ENCODE assay signal across 13 mouse cellular contexts in genomic region chr7:64042978-64043377, GRCm38 (mm10).
A peak's percentile ranks its signal among the peaks of the same experiment; 100 is the strongest.
DNase-seq lines count a peak whose midpoint lies in the region; ATAC-seq and TF ChIP-seq lines count a peak whose summit lies in the region.
"Had no signal": no experiment of that assay in that cellular context is flagged by ENCODE, and none has a peak within 500 bp of the region (broad histone marks: within the 10 kb centered on the region; RNA-seq: fewer than 3 reads in every experiment).

No protein-coding gene starts in this region.

- H3K36me3 ChIP-seq in heart, embryonic 10.5 days, result no peaks in the 10 kb centered on the region
- no peaks in the 10 kb centered on the region for H3K36me3 ChIP-seq in embryonic facial prominence, embryonic 14.5 days (ENCODE audit: control insufficient read depth, insufficient read depth, low read length)
- no peaks in the 10 kb centered on the region for H3K36me3 ChIP-seq in lung, postnatal 0 days (ENCODE audit: insufficient read depth, low read length)
- H3K36me3 ChIP-seq: embryonic facial prominence, embryonic 12.5 days; heart, embryonic 15.5 days had no signal

- no peaks in the 10 kb centered on the region for H3K27me3 ChIP-seq in heart, embryonic 10.5 days (ENCODE audit: insufficient read depth, poor library complexity, severe bottlenecking)
- no peaks in the 10 kb centered on the region for H3K27me3 ChIP-seq in embryonic facial prominence, embryonic 14.5 days (replicated peaks; ENCODE audit: control insufficient read depth, insufficient read depth, low read length)
- H3K27me3 ChIP-seq in lung, postnatal 0 days (replicated peaks; ENCODE audit: insufficient read depth, low read length), result no peaks in the 10 kb centered on the region
- H3K27me3 ChIP-seq: embryonic facial prominence, embryonic 12.5 days; heart, embryonic 15.5 days had no signal

- peak; percentile 51; the same call in 1 of the 2 replicates for ATAC-seq in embryonic facial prominence, embryonic 14.5 days (ENCODE audit: low read depth)
- ATAC-seq in lung, postnatal 0 days, result no peak

- DNase-seq in heart, embryonic 10.5 days (ENCODE audit: low spot score), result no peak
- DNase-seq in heart, postnatal 4 days, result no peak
- DNase-seq in 416B (ENCODE audit: low read depth), result peak; percentile 36
- no peak for DNase-seq in embryonic facial prominence, embryonic 14.5 days (ENCODE audit: low spot score)
- DNase-seq in natural killer cell, adult 2 months (ENCODE audit: low spot score in 2 of 2), result peak; percentile 62 to 68
- no peak for DNase-seq in adrenal gland, adult 18-20 months (ENCODE audit: low spot score in 2 of 2)
- no peak for DNase-seq in lung, postnatal 0 days (ENCODE audit: low spot score)
- no peak for DNase-seq in layer of hippocampus, adult 8-10 months (ENCODE audit: low spot score in 2 of 2)
- DNase-seq: kidney, adult 9 months; lung, postnatal 10 days; right cerebral cortex, adult 18-20 months had no signal

- H3K4me2 ChIP-seq in embryonic facial prominence, embryonic 14.5 days (ENCODE audit: low read depth, low read length), result no peak overlapping the region
- no peak overlapping the region for H3K4me2 ChIP-seq in lung, postnatal 0 days (replicated peaks; ENCODE audit: low read depth, low read length)
- H3K4me2 ChIP-seq: embryonic facial prominence, embryonic 12.5 days; heart, embryonic 15.5 days had no signal

- no peak for TF ChIP-seq CTCF in lung, postnatal 0 days (IDR thresholded peaks at IDR 0.05)

- H3K4me1 ChIP-seq in heart, embryonic 10.5 days, result peaks cover 43% of the 10 kb centered on the region
- H3K4me1 ChIP-seq in embryonic facial prominence, embryonic 14.5 days (ENCODE audit: control insufficient read depth, insufficient read depth, low read length), result peaks cover 2% of the 10 kb centered on the region; the same call in 1 of the 2 replicates
- peaks cover 4% of the 10 kb centered on the region; the same call in 1 of the 2 replicates for H3K4me1 ChIP-seq in lung, postnatal 0 days (ENCODE audit: insufficient read depth, low read depth, low read length)

- H3K9me3 ChIP-seq in heart, embryonic 10.5 days, result no peaks in the 10 kb centered on the region
- no peaks in the 10 kb centered on the region for H3K9me3 ChIP-seq in embryonic facial prominence, embryonic 14.5 days (ENCODE audit: control insufficient read depth, low read length)
- no peaks in the 10 kb centered on the region for H3K9me3 ChIP-seq in lung, postnatal 0 days (ENCODE audit: low read length)
- H3K9me3 ChIP-seq: embryonic facial prominence, embryonic 12.5 days; heart, embryonic 15.5 days had no signal

- no peak for TF ChIP-seq EP300 in lung, postnatal 0 days (IDR thresholded peaks at IDR 0.05)

- no peak overlapping the region for H3K4me3 ChIP-seq in heart, embryonic 10.5 days
- no peak overlapping the region for H3K4me3 ChIP-seq in embryonic facial prominence, embryonic 14.5 days (ENCODE audit: low read depth, low read length)
- no peak overlapping the region for H3K4me3 ChIP-seq in lung, postnatal 0 days (ENCODE audit: low read depth, low read length)
- H3K4me3 ChIP-seq: embryonic facial prominence, embryonic 12.5 days; heart, embryonic 15.5 days had no signal

- H3K27ac ChIP-seq in heart, embryonic 10.5 days, result peak overlapping the region; percentile 63; the same call in 1 of the 2 replicates
- no peak overlapping the region for H3K27ac ChIP-seq in embryonic facial prominence, embryonic 14.5 days (replicated peaks; ENCODE audit: low read depth, low read length)
- H3K27ac ChIP-seq in lung, postnatal 0 days (ENCODE audit: low read length), result no peak overlapping the region
- H3K27ac ChIP-seq: embryonic facial prominence, embryonic 12.5 days; heart, embryonic 15.5 days had no signal

- 51% methylated on average over 2 of the region's 2 CpGs for WGBS in heart, embryonic 10.5 days
- 40% methylated on average over 2 of the region's 2 CpGs for WGBS in embryonic facial prominence, embryonic 14.5 days
- WGBS in lung, postnatal 0 days, result 26% methylated on average over 2 of the region's 2 CpGs

- no peak overlapping the region for H3K9ac ChIP-seq in embryonic facial prominence, embryonic 14.5 days (ENCODE audit: low read depth, low read length)
- H3K9ac ChIP-seq in lung, postnatal 0 days (replicated peaks; ENCODE audit: low read depth), result no peak overlapping the region
- H3K9ac ChIP-seq: embryonic facial prominence, embryonic 12.5 days; heart, embryonic 15.5 days had no signal

Comparison
In these comparisons a context has a peak if more than half of its experiments do, and no peak if none do; other contexts are left out.
1. DNase-seq: peak in 416B (single experiment) and natural killer cell, adult 2 months (2 of 2); none in heart, embryonic 10.5 days (single experiment), heart, postnatal 4 days (single experiment), embryonic facial prominence, embryonic 14.5 days (single experiment), adrenal gland, adult 18-20 months (0 of 2), lung, postnatal 0 days (single experiment) and layer of hippocampus, adult 8-10 months (0 of 2).